Mouse (Mus musculus) heart, adult 2 months (tissue): ENCODE results near the gene Plxnc1.

Source experiments
- CTCF ChIP-seq: fragments of 200-600 bp; IDR thresholded peaks from 2 replicates; pipeline ENCODE4 v1.8.1; 2022; ENCODE audit warnings: antibody characterized with exemption, mild to moderate bottlenecking, moderate library complexity
- EP300 ChIP-seq: fragments of 200-500 bp; IDR thresholded peaks from 2 replicates; pipeline ENCODE4 v1.6.1; 2011; ENCODE audit warnings: low read depth, low read length, control low read depth; ENCODE audit not compliant: insufficient read depth
- POLR2A ChIP-seq: fragments of 200-500 bp; IDR thresholded peaks from 2 replicates; pipeline ENCODE4 v1.6.1; 2011; ENCODE audit warnings: mild to moderate bottlenecking, low read depth, low read length, control low read depth; ENCODE audit not compliant: insufficient read depth

GRCm38 (mm10) chr10:94804029-94804908 is 140.4 kb downstream of the Plxnc1 start:
- no peak for TF ChIP-seq CTCF
- TF ChIP-seq POLR2A, result no peak
- TF ChIP-seq EP300, result no peak
